Mouse (Mus musculus) gastrocnemius, adult 8-10 months (tissue): ENCODE measurements at regions not wholly inside any gene's neighbourhood (a gene's known extent, or its start where the extent isn't known, plus 50 kb on each side); places are given as distances from the start of the nearest gene placed in this dataset.
"Not testable (repeated sequence)": the region's sequence is repeated elsewhere in the genome, so short reads cannot be mapped to it uniquely, and the experiment has no call there.

Experiments used
- DNase-seq, 2 experiments: peaks; one replicate each; pipeline ENCODE4 v3.0.0; 2022; ENCODE audit warnings: low spot score in 2 of 2

GRCm38 (mm10) chr12:15416180-15416766 is 400.4 kb downstream of the Trib2 start:
- no peak for DNase-seq

- no peak for DNase-seq
These were observed 406.3 kb downstream of the Trib2 start for GRCm38 (mm10) chr12:15410419-15410818.

GRCm38 (mm10) chr12:15407577-15407976 is 409.1 kb downstream of the Trib2 start:
- DNase-seq = not testable (repeated sequence)

GRCm38 (mm10) chr12:15392641-15393040 is 424.1 kb downstream of the Trib2 start:
- DNase-seq = no peak

- DNase-seq = no peak
These were observed 428.1 kb downstream of the Trib2 start for GRCm38 (mm10) chr12:15388574-15388973.

GRCm38 (mm10) chr12:15357808-15358207 is 458.9 kb downstream of the Trib2 start:
- DNase-seq = no peak

- DNase-seq = no peak
These were observed 495.8 kb downstream of the Trib2 start for GRCm38 (mm10) chr12:15320697-15321449.

- no peak for DNase-seq
These were observed 497.1 kb downstream of the Trib2 start for GRCm38 (mm10) chr12:15319647-15320046.

- no peak for DNase-seq
These were observed 521.8 kb downstream of the Trib2 start for GRCm38 (mm10) chr12:15294898-15295297.

GRCm38 (mm10) chr12:15262165-15262564 is 554.6 kb downstream of the Trib2 start:
- DNase-seq = no peak

GRCm38 (mm10) chr12:15261604-15262003 is 555.1 kb downstream of the Trib2 start:
- DNase-seq = no peak

GRCm38 (mm10) chr12:15260907-15261415 is 555.8 kb downstream of the Trib2 start:
- no peak for DNase-seq

- DNase-seq = no peak
These were observed 571.8 kb downstream of the Trib2 start for GRCm38 (mm10) chr12:15244966-15245365.

GRCm38 (mm10) chr12:15222497-15223170 is 594.1 kb downstream of the Trib2 start:
- no peak for DNase-seq

- DNase-seq = no peak
These were observed 598.2 kb downstream of the Trib2 start for GRCm38 (mm10) chr12:15218504-15218903.

GRCm38 (mm10) chr12:15216180-15216579 is 600.5 kb downstream of the Trib2 start:
- DNase-seq = no peak

GRCm38 (mm10) chr12:15174411-15175041 is 642.2 kb downstream of the Trib2 start:
- DNase-seq = no peak

GRCm38 (mm10) chr12:15162605-15163004 is 654.1 kb downstream of the Trib2 start:
- no peak for DNase-seq

GRCm38 (mm10) chr12:15161864-15162263 is 654.9 kb downstream of the Trib2 start:
- DNase-seq = no peak

GRCm38 (mm10) chr12:15160478-15160998 is 656.2 kb downstream of the Trib2 start:
- DNase-seq = no peak

GRCm38 (mm10) chr12:15146398-15146797 is 670.3 kb downstream of the Trib2 start:
- no peak for DNase-seq

GRCm38 (mm10) chr12:15137039-15137438 is 679.7 kb downstream of the Trib2 start:
- DNase-seq = no peak
